Comparison of ENCODE assay signal across 18 mouse cellular contexts in the genomic region with DNA sequence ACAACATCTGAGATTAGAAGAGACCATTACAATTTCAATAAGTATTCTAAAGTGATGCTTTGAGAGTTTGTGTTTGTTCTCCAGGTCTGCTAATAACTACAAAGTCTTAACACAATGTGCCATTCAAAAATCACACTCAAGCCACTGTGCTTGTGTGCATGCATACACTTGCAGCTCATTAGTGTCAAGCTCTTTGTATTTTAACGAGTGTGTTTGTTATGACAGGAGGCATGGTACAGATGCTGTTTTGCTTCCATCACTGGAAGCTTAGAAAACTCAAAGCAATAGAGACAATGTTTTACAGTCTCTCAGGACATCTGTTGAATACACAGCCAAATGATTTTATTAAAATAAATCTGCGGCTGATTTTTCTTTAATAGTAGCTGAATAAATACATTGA.
"Had no signal": no experiment of that assay in that cellular context is flagged by ENCODE, and none has a peak within 500 bp of the region (broad histone marks: within the 10 kb centered on the region; RNA-seq: fewer than 3 reads in every experiment).

No protein-coding gene starts in this region.

- ATAC-seq: liver, postnatal 0 days; lung, postnatal 0 days; midbrain, embryonic 13.5 days; midbrain, embryonic 15.5 days had no signal

- DNase-seq: liver, postnatal 0 days; lung, adult 2 months; lung, postnatal 14 days; lung, postnatal 36 days; right cerebral cortex, postnatal 14 days; thymus, adult 2 months; thymus, postnatal 25 days; thymus, postnatal 4 days had no signal

- H3K4me1 ChIP-seq: lung, embryonic 15.5 days; megakaryocyte, embryonic 14.5 days; midbrain, embryonic 13.5 days; midbrain, embryonic 15.5 days; neural tube, embryonic 12.5 days; stomach, embryonic 15.5 days had no signal

- H3K27me3 ChIP-seq: lung, embryonic 15.5 days; megakaryocyte, embryonic 14.5 days; midbrain, embryonic 13.5 days; midbrain, embryonic 15.5 days; neural tube, embryonic 12.5 days; stomach, embryonic 15.5 days had no signal

- H3K36me3 ChIP-seq: lung, embryonic 15.5 days; midbrain, embryonic 13.5 days; midbrain, embryonic 15.5 days; neural tube, embryonic 12.5 days; stomach, embryonic 15.5 days had no signal

- H3K4me2 ChIP-seq: lung, embryonic 15.5 days; midbrain, embryonic 11.5 days; midbrain, embryonic 13.5 days; midbrain, embryonic 15.5 days; neural tube, embryonic 12.5 days; stomach, embryonic 15.5 days had no signal

- H3K27ac ChIP-seq: lung, embryonic 15.5 days; macrophage; midbrain, embryonic 13.5 days; midbrain, embryonic 15.5 days; neural tube, embryonic 12.5 days; stomach, embryonic 15.5 days; stomach, postnatal 0 days had no signal

- H3K9me3 ChIP-seq: lung, embryonic 15.5 days; megakaryocyte, embryonic 14.5 days; midbrain, embryonic 13.5 days; midbrain, embryonic 15.5 days; neural tube, embryonic 12.5 days; stomach, embryonic 15.5 days had no signal

- H3K4me3 ChIP-seq: lung, embryonic 15.5 days; megakaryocyte, embryonic 14.5 days; midbrain, embryonic 13.5 days; midbrain, embryonic 15.5 days; neural tube, embryonic 12.5 days; stomach, embryonic 15.5 days had no signal

- H3K9ac ChIP-seq: liver, postnatal 0 days; lung, embryonic 15.5 days; midbrain, embryonic 13.5 days; midbrain, embryonic 15.5 days; neural tube, embryonic 12.5 days; stomach, embryonic 15.5 days had no signal
